Mouse (Mus musculus) megakaryocyte, embryonic 14.5 days (primary cell): ENCODE measurements around the gene Pln. TPM values are rescaled to one million over a fixed set of nuclear protein-coding genes. Genes with fewer than 3 reads are reported as not detected.

Experiments
- H3K27me3 ChIP-seq: replicated peaks from 2 replicates; pipeline ENCODE3; 2012; ENCODE audit warnings: inconsistent platforms
- H3K36me3 ChIP-seq: replicated peaks from 2 replicates; pipeline ENCODE3; 2012; ENCODE audit warnings: low read length, inconsistent platforms, mixed read lengths
- H3K4me1 ChIP-seq: 2 replicates; pipeline ENCODE4 v1.6.1; 2012; ENCODE audit warnings: inconsistent platforms
- H3K4me3 ChIP-seq: replicated peaks from 2 replicates; pipeline ENCODE3; 2012; ENCODE audit warnings: moderate library complexity, mild to moderate bottlenecking, inconsistent platforms
- H3K9me3 ChIP-seq: 2 replicates; pipeline ENCODE4 v1.6.1; 2012; ENCODE audit warnings: inconsistent platforms
- FLI1 ChIP-seq: IDR thresholded peaks from 2 replicates; pipeline ENCODE4 v1.6.1; 2012; ENCODE audit warnings: low read length, inconsistent platforms, mixed read lengths
- GATA1 ChIP-seq: IDR thresholded peaks from 3 replicates; pipeline ENCODE4 v1.6.1; 2012; ENCODE audit warnings: mixed read lengths, low read length, inconsistent platforms, borderline replicate concordance
- polyA plus RNA-seq: library from polyadenylated mRNA; stranded (reverse); fragments of >175 nt; gene quantifications from 2 replicates; pipeline ENCODE4 v1.2.3, GENCODE M21; 2012; ENCODE audit warnings: low replicate concordance; ENCODE audit not compliant: insufficient read depth

Gene Pln
- polyA plus RNA-seq, 1 experiment: not detected

- Histone ChIP-seq H3K27me3 (peaks cover 3% of the 10 kb centered on the region), H3K4me1 (peaks cover 29% of the 10 kb centered on the region), H3K9me3 (no peaks in the 10 kb centered on the region), H3K36me3 (no peaks in the 10 kb centered on the region), H3K4me3 (no peak overlapping the region)
- TF ChIP-seq GATA1: no peak
- no peak for TF ChIP-seq FLI1
These were observed 45.4 kb downstream of the Pln start for GRCm38 (mm10) chr10:53382696-53383365.

- TF ChIP-seq GATA1: no peak
- TF ChIP-seq FLI1: no peak
- Histone ChIP-seq H3K27me3 (no peaks in the 10 kb centered on the region), H3K4me1 (peaks cover 23% of the 10 kb centered on the region), H3K4me3 (no peak overlapping the region), H3K9me3 (no peaks in the 10 kb centered on the region), H3K36me3 (no peaks in the 10 kb centered on the region)
These were observed 47.4 kb downstream of the Pln start for GRCm38 (mm10) chr10:53384896-53385295.

GRCm38 (mm10) chr10:53385438-53385837 lies 48.0 kb downstream of the Pln start:
- H3K4me3 ChIP-seq: no peak overlapping the region
- no peaks in the 10 kb centered on the region for H3K9me3 ChIP-seq
- TF ChIP-seq GATA1 (no peak), FLI1 (no peak)
- H3K4me1 ChIP-seq: peaks cover 17% of the 10 kb centered on the region
- H3K27me3 ChIP-seq: no peaks in the 10 kb centered on the region
- no peaks in the 10 kb centered on the region for H3K36me3 ChIP-seq

- H3K36me3 ChIP-seq: no peaks in the 10 kb centered on the region
- H3K9me3 ChIP-seq: peaks cover 3% of the 10 kb centered on the region; the same call in 1 of the 2 replicates
- no peaks in the 10 kb centered on the region for H3K27me3 ChIP-seq
- no peak for TF ChIP-seq FLI1
- TF ChIP-seq GATA1: no peak
- no peak overlapping the region for H3K4me3 ChIP-seq
- H3K4me1 ChIP-seq: peaks cover 14% of the 10 kb centered on the region
These were observed 50.9 kb downstream of the Pln start for GRCm38 (mm10) chr10:53388227-53388920.

GRCm38 (mm10) chr10:53394923-53395629 lies 57.6 kb downstream of the Pln start:
- Histone ChIP-seq H3K4me3 (no peak overlapping the region), H3K27me3 (no peaks in the 10 kb centered on the region), H3K36me3 (no peaks in the 10 kb centered on the region), H3K4me1 (peaks cover 17% of the 10 kb centered on the region), H3K9me3 (peaks cover 3% of the 10 kb centered on the region; the same call in 1 of the 2 replicates)
- no peak for TF ChIP-seq GATA1
- TF ChIP-seq FLI1: no peak

Other genes with a start within 250 kb of the Pln start
- 0.15 TPM in 1 of 2 replicates, not detected in the other for gene Cep85l, start 42.3 kb downstream of the Pln start, polyA plus RNA-seq